Mouse (Mus musculus) limb, embryonic 11.5 days (tissue): Measurements from ENCODE around the gene Ube2o. TPM values are rescaled to one million over a fixed set of nuclear protein-coding genes. Genes with fewer than 3 reads are reported as not detected.

ENCODE experiments used
- ATAC-seq: fragments of 200-750 bp; cut with Nextera tagmentation; 2 replicates; pipeline ENCODE4 v1.8.0; 2017; ENCODE audit warnings: low read depth; ENCODE audit not compliant: insufficient number of reproducible peaks, low FRiP score, low TSS enrichment
- DNase-seq: peaks from one replicate; pipeline ENCODE4 v3.0.0-alpha.2; 2015; ENCODE audit warnings: low spot score
- H3K27ac ChIP-seq: fragments of 300-500 bp; sonication (generic); replicated peaks from 2 replicates; pipeline ENCODE4 v1.5.1; 2014; ENCODE audit warnings: low read depth, mild to moderate bottlenecking, low read length
- H3K27me3 ChIP-seq: fragments of 300-500 bp; sonication (generic); 2 replicates; pipeline ENCODE4 v1.6.1; 2014; ENCODE audit warnings: mild to moderate bottlenecking, low read length, mixed read lengths; ENCODE audit not compliant: control insufficient read depth, insufficient read depth
- H3K36me3 ChIP-seq: fragments of 300-500 bp; sonication (generic); 2 replicates; pipeline ENCODE4 v1.6.1; 2014; ENCODE audit warnings: mild to moderate bottlenecking, low read length, moderate library complexity, mixed read lengths; ENCODE audit not compliant: control insufficient read depth, insufficient read depth
- H3K4me1 ChIP-seq: fragments of 300-500 bp; sonication (generic); 2 replicates; pipeline ENCODE4 v1.6.1; 2014; ENCODE audit warnings: low read length, mixed read lengths; ENCODE audit not compliant: control insufficient read depth, insufficient read depth
- H3K4me2 ChIP-seq: fragments of 300-500 bp; sonication (generic); 2 replicates; pipeline ENCODE4 v1.6.1; 2014; ENCODE audit warnings: low read depth, mild to moderate bottlenecking, moderate library complexity; ENCODE audit not compliant: severe bottlenecking
- H3K4me3 ChIP-seq: fragments of 300-500 bp; sonication (generic); 2 replicates; pipeline ENCODE4 v1.5.1; 2014; ENCODE audit warnings: low read depth, low read length
- H3K9ac ChIP-seq: fragments of 300-500 bp; sonication (generic); 2 replicates; pipeline ENCODE4 v1.6.1; 2014; ENCODE audit warnings: mild to moderate bottlenecking, low read length
- H3K9me3 ChIP-seq: fragments of 300-500 bp; sonication (generic); 2 replicates; pipeline ENCODE4 v1.6.1; 2016; ENCODE audit warnings: low read length; ENCODE audit not compliant: control insufficient read depth
- WGBS: fragments of 180-500 bp; shearing (Covaris S2); extraction: QIAGEN DNeasy Blood & Tissue Kit; methylation state at CpG from one replicate; pipeline ENCODE4 v1.1.7; 2014; 5-methylcytosine and 5-hydroxymethylcytosine counted together
- polyA plus RNA-seq: library from polyadenylated mRNA; unstranded; fragments of >200 nt; fragmentation: Nextera tagmentation; extraction: Ambion mirVana; gene quantifications from 2 replicates; pipeline ENCODE4 v1.2.1, GENCODE M21; 2014

Gene Ube2o
- polyA plus RNA-seq, 1 experiment from 2014 or later: 19.4 TPM

- H3K4me2 ChIP-seq: peak overlapping the region; percentile 95
- 0 out of 2 replicates have a peak, but pooled peaks cover 5% of the 10 kb centered on the region for H3K27me3 ChIP-seq
- peaks cover 21% of the 10 kb centered on the region for H3K4me1 ChIP-seq
- H3K36me3 ChIP-seq: no peaks in the 10 kb centered on the region
- H3K27ac ChIP-seq: no peak overlapping the region
- 12% methylated on average over 41 of the region's 42 CpGs for WGBS
- H3K4me3 ChIP-seq: peak overlapping the region; percentile 77
- DNase-seq (peak; percentile 91), ATAC-seq (peak; percentile 48; the same call in 1 of the 2 replicates)
- H3K9me3 ChIP-seq: no peaks in the 10 kb centered on the region
- peak overlapping the region; percentile 68 for H3K9ac ChIP-seq
These were observed 43.0 kb upstream of the Ube2o start for GRCm38 (mm10) chr11:116624131-116624832.

- peak overlapping the region; percentile 68 for H3K9ac ChIP-seq
- H3K27me3 ChIP-seq: 0 out of 2 replicates have a peak, but pooled peaks cover 5% of the 10 kb centered on the region
- DNase-seq: no peak
- no peaks in the 10 kb centered on the region for H3K36me3 ChIP-seq
- H3K27ac ChIP-seq: no peak overlapping the region
- H3K4me2 ChIP-seq: peak overlapping the region; percentile 95
- H3K4me3 ChIP-seq: peak overlapping the region; percentile 77
- peaks cover 25% of the 10 kb centered on the region for H3K4me1 ChIP-seq
- no peaks in the 10 kb centered on the region for H3K9me3 ChIP-seq
- 6% methylated on average over 40 of the region's 40 CpGs for WGBS
- peak; percentile 37; the same call in 1 of the 2 replicates for ATAC-seq
These were observed 42.3 kb upstream of the Ube2o start for GRCm38 (mm10) chr11:116623281-116624124.

- Histone ChIP-seq H3K9me3 (no peaks in the 10 kb centered on the region), H3K27me3 (0 out of 2 replicates have a peak, but pooled peaks cover 5% of the 10 kb centered on the region), H3K36me3 (no peaks in the 10 kb centered on the region), H3K4me2 (no peak overlapping the region), H3K4me3 (no peak overlapping the region), H3K4me1 (peaks cover 31% of the 10 kb centered on the region), H3K9ac (no peak overlapping the region), H3K27ac (0 out of 2 replicates have a peak overlapping the region, but pooled peaks have one; percentile 14)
- DNase-seq (no peak), ATAC-seq (no peak)
- 37% methylated on average over 6 of the region's 6 CpGs for WGBS
These were observed 40.0 kb upstream of the Ube2o start for GRCm38 (mm10) chr11:116621258-116621704.

- peaks cover 33% of the 10 kb centered on the region for H3K4me1 ChIP-seq
- H3K4me2 ChIP-seq: no peak overlapping the region
- no peaks in the 10 kb centered on the region for H3K9me3 ChIP-seq
- 0 out of 2 replicates have a peak overlapping the region, but pooled peaks have one; percentile 14 for H3K27ac ChIP-seq
- H3K4me3 ChIP-seq: no peak overlapping the region
- no peak for DNase-seq
- no peaks in the 10 kb centered on the region for H3K36me3 ChIP-seq
- 0 out of 2 replicates have a peak, but pooled peaks cover 5% of the 10 kb centered on the region for H3K27me3 ChIP-seq
- no peak for ATAC-seq
- H3K9ac ChIP-seq: no peak overlapping the region
- 78% methylated on average over 10 of the region's 10 CpGs for WGBS
These were observed 39.5 kb upstream of the Ube2o start for GRCm38 (mm10) chr11:116620559-116621253.

- H3K4me1 ChIP-seq: peaks cover 33% of the 10 kb centered on the region
- no peak overlapping the region for H3K4me3 ChIP-seq
- H3K9me3 ChIP-seq: no peaks in the 10 kb centered on the region
- H3K4me2 ChIP-seq: no peak overlapping the region
- ATAC-seq: no peak
- no peaks in the 10 kb centered on the region for H3K36me3 ChIP-seq
- no peak overlapping the region for H3K27ac ChIP-seq
- H3K9ac ChIP-seq: no peak overlapping the region
- 34% methylated on average over 9 of the region's 9 CpGs for WGBS
- H3K27me3 ChIP-seq: 0 out of 2 replicates have a peak, but pooled peaks cover 5% of the 10 kb centered on the region
- no peak for DNase-seq
These were observed 38.8 kb upstream of the Ube2o start for GRCm38 (mm10) chr11:116620073-116620472.

- no peak overlapping the region for H3K4me2 ChIP-seq
- WGBS: 56% methylated on average over 8 of the region's 8 CpGs
- no peaks in the 10 kb centered on the region for H3K36me3 ChIP-seq
- DNase-seq: no peak
- H3K27me3 ChIP-seq: 0 out of 2 replicates have a peak, but pooled peaks cover 5% of the 10 kb centered on the region
- H3K9ac ChIP-seq: no peak overlapping the region
- H3K4me1 ChIP-seq: peaks cover 33% of the 10 kb centered on the region
- H3K9me3 ChIP-seq: no peaks in the 10 kb centered on the region
- H3K27ac ChIP-seq: no peak overlapping the region
- H3K4me3 ChIP-seq: no peak overlapping the region
- ATAC-seq: no peak
These were observed 38.3 kb upstream of the Ube2o start for GRCm38 (mm10) chr11:116619561-116619960.

GRCm38 (mm10) chr11:116619156-116619555, 37.9 kb upstream of the Ube2o start:
- 0 out of 2 replicates have a peak, but pooled peaks cover 5% of the 10 kb centered on the region for H3K27me3 ChIP-seq
- no peak overlapping the region for H3K4me2 ChIP-seq
- no peak for ATAC-seq
- DNase-seq: no peak
- no peak overlapping the region for H3K4me3 ChIP-seq
- H3K27ac ChIP-seq: no peak overlapping the region
- H3K9ac ChIP-seq: no peak overlapping the region
- H3K36me3 ChIP-seq: no peaks in the 10 kb centered on the region
- H3K4me1 ChIP-seq: peaks cover 33% of the 10 kb centered on the region
- 57% methylated on average over 7 of the region's 7 CpGs for WGBS
- no peaks in the 10 kb centered on the region for H3K9me3 ChIP-seq

GRCm38 (mm10) chr11:116618666-116619065, 37.4 kb upstream of the Ube2o start:
- Histone ChIP-seq H3K4me1 (peaks cover 33% of the 10 kb centered on the region), H3K36me3 (no peaks in the 10 kb centered on the region), H3K27ac (no peak overlapping the region), H3K9me3 (no peaks in the 10 kb centered on the region), H3K4me3 (no peak overlapping the region), H3K9ac (no peak overlapping the region), H3K4me2 (no peak overlapping the region), H3K27me3 (0 out of 2 replicates have a peak, but pooled peaks cover 5% of the 10 kb centered on the region)
- 90% methylated on average over 7 of the region's 7 CpGs for WGBS
- ATAC-seq: no peak
- no peak for DNase-seq
